Mouse (Mus musculus) large intestine, adult 2 months (tissue): ENCODE data around the gene Tll2. TPM values are rescaled to one million over a fixed set of nuclear protein-coding genes. Genes with fewer than 3 reads are reported as not detected.
A peak's percentile ranks its signal among the peaks of the same experiment; 100 is the strongest.

Experiments
- DNase-seq: peaks from one replicate; pipeline ENCODE4 v3.0.0-alpha.2; 2012; ENCODE audit warnings: low read depth, low spot score
- WGBS: fragments of 180-500 bp; shearing (Covaris S2); methylation state at CpG from one replicate; pipeline ENCODE4 v1.1.7; 2018; 5-methylcytosine and 5-hydroxymethylcytosine counted together
- polyA plus RNA-seq: library from polyadenylated mRNA; depleted of rRNA; stranded (reverse); fragments of >200 nt; gene quantifications from 2 replicates; pipeline ENCODE4 v1.2.3, GENCODE M21; 2012

Tll2 gene
- polyA plus RNA-seq, 1 experiment, result 0.04 TPM

DNA sequence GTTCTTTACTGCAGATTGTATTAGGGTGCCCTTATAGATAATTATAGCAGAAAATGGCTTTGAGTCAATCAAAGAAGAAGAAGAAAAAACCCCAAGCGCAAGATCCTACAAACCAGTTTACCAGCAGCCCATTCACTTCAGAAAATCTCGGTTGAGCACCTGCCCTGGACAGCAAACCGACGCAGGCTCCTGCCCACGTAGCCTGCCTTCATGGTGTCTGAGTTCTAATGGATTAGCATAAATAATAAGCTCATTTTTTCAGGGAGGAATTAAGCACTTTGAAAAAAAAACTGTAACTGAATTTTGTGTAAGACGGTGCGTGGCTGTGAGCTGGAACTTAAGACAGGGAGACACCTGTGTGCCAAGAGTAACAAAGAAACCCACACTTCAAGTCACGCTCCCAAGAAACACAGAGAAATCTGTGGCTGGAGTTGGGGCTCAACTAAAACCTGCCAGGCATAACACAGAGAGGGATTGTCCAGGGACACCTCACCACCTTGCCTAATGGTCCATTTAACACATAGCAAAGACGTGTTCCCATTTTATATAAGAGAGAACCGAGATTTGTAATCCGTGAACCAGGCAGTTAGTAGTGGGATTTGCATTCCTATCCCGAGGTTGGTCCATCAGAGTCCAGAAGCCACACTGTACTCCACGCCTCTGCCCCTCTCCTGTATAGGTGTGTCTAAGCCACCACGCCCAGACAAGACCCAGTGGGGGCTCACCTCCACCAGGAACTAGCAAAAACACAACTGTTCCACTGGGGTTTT lies 41.3 kb downstream of the Tll2 start:
- 72% methylated on average over 14 of the region's 14 CpGs for WGBS

DNA sequence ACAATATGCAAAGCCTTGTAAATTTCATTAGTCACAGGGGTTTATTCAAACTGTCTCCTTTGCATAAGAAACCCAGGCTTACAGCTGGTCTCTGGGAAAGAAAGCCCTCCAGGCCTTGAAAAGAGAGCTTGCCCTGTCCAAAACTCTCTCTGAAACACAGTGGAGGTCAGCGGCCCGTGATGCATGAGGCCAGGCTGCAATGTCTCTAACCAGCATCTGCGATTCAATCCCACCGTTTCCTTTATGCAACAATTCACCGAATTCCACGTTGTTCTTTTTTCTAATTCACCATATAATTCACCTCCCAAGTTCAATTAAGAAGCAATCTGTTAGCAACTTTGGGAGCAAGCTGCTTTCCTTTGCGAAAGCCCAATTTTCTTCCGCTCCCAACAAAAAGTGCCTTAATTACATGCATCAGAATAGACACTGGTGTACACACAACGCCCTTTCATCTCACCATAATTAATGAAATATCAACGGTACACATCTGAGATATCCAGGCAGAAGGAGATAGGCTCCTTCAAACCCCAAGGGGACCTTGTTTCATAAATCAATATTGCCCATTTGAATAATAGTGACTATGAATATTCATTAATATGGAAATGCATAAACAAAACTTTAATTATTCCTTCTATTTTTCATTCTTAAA lies 42.1 kb downstream of the Tll2 start:
- 84% methylated on average over 10 of the region's 10 CpGs for WGBS
- DNase-seq, result no peak

More for the DNA sequence above, 41.3 kb downstream of the Tll2 start:
- DNase-seq, result no peak

DNA sequence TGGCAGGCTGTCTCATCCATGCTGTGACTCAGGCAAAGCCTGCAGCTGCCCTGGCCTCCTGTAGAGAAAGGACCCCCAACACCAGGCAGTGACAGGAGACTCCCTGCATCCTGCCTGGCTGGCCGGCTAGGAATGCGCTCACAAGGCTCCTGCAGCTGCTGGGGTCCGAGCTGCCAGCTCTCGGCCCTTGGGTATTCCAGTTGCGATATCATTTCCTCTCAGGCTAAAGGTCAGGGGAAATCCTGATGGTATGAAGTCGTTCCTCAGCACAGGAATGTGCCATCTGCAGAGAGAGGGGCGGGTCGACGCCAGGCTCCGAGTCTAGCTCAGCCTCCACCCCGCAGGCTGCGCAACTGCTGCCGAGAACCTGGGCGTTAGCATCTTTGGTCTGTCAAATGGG lies 46.2 kb downstream of the Tll2 start:
- no peak for DNase-seq
- WGBS, result 48% methylated on average over 14 of the region's 14 CpGs

DNA sequence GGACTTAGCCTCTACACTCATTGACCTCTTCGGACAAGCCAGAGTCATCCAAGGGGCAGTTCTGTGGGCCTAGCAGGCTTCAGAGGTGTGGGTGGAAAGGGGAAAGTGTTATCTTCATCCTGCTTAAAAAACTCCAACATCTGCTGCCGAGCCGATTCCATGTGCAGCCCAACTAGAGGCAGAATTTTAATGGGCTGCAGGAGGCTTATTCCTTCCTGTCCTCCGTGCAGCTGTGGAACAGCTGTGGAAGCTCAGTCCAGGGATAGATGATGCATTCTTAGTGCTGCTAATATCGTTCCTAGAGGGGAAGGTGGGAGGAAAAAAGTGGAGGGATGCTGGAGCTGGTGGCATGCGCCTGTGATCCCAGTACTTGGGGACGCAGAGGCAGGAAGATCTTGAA lies 52.0 kb downstream of the Tll2 start:
- 68% methylated on average over 7 of the region's 7 CpGs for WGBS
- no peak for DNase-seq

DNA sequence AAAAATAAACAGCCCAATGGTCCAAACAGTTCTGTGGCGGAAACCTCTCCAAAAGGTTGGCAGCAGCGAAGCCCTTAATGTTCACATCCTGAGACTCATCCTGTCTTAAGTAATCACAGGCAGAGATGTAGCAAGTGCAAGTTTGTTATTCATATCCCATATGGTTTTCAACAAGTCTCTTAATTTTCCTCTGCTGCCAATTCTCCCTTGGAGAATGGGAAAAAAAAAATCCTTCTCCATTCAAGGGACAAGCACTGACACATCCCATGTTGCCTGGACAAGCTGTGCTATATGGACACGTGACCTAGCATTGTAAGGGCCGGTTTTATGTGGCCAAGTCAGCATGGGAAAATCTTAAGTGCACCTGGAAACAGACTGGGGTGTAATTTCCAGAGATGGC lies 54.2 kb downstream of the Tll2 start:
- no peak for DNase-seq
- WGBS, result 74% methylated on average over 4 of the region's 4 CpGs

DNA sequence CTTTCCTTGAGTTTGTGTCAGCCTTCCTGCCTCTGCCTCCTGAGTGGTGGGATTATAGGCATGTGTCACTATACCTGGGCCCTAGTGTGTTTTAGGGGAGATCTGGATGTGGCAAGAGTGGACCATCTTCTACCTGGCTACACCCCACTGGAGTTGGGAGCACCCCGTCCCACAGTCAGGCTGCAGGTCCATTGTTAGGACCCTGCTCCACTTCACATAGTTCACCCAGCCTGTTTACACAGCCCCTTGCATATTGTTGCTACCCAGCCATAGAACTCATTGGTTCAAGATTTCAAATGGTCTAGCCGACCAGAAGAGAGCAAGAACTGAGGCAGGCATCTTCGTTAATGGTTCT lies 54.6 kb downstream of the Tll2 start:
- DNase-seq, result no peak
- 73% methylated on average over 3 of the region's 3 CpGs for WGBS

DNA sequence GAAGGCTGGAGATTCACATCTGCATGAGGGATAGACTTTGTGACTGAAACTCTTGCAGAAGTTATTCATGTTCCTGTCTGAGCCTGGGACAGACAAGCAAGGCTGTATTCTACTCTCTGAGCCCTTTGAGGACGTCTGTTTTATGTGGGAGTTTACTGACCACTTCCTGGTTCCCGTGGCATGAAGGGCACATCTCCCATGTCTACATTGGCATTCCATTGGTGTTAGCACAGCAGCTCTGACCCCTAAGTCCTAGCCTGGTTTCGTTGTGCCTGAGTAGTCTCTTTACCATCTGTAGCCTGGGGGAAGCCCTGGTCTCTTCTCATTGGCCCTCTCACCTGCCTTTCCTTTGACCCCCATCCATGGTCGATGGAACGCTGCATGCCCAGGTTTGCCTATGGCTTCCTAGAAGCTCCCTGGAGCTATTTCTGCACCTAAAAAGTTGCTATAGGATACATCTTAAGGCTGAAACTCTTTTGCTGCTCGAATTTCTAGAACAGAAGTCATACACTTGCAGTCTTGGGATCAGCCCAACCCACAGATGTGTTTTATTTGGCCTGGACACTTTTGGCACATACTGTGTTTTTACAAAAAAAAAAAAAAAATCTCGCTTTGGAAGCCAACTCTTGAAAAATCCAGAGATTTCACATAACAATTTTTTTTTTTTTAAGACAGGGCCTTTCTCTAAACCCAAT lies 55.2 kb downstream of the Tll2 start:
- DNase-seq, result no peak
- 57% methylated on average over 7 of the region's 7 CpGs for WGBS

DNA sequence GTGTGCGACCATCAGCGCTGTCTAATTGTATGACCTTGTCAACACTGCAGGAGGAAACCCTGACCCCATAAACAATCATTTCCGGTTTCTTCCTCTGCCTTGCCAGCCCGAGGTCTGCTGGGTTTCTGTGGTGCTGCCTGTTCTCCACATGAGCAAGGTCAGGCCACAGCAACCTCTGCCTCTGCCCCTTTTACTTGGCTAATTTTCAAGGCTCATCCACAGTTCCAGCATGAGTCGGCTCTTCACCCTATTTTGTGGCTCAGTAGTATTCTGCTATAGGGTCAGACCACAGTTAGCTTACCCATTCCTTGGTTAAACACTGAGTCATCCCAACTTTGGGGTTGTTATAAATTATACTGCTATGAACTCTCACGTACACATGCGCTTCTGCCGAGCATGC lies 65.7 kb downstream of the Tll2 start:
- no peak for DNase-seq
- 37% methylated on average over 8 of the region's 8 CpGs for WGBS

DNA sequence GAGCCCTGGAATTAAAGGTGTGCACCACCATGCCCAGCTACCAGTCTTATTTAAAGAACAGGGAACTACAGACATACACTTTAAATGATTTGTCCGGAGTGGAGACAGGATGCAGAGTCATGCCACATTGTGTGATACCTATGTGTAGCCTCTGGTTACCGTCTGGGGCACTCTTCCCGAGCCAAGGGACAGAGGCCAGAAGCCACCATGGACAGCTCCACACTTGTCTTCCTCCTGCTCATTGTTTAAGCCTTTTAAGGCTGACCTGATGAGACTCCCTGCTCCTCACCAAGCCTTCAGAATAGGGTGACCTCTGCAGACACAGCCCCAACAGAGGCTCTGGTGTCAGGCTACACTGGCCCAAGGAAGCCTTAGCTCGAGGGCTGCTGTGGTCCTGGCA lies 67.0 kb downstream of the Tll2 start:
- WGBS, result 50% methylated on average over 4 of the region's 4 CpGs
- no peak for DNase-seq

DNA sequence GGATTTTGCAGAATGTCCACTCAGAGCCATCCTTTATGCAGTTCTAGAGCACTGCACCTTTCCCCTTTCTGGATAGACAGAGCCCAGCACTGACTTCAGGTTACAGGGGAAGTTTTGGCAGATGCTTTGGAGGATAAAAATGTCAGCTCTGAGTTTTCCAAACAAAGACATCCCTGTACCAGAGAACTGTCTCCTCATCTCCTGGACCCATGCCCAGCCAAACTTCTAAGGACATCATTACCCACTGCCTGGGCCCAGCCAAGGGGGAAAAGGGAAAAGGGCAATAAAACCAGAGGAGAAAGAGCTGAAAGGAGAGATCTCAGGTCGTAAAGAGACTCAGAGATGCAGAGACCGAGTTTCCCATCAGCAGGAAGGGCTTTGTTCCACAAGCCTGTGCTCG lies 83.6 kb downstream of the Tll2 start:
- DNase-seq, result no peak
- WGBS, result 30% methylated on average over 3 of the region's 3 CpGs

DNA sequence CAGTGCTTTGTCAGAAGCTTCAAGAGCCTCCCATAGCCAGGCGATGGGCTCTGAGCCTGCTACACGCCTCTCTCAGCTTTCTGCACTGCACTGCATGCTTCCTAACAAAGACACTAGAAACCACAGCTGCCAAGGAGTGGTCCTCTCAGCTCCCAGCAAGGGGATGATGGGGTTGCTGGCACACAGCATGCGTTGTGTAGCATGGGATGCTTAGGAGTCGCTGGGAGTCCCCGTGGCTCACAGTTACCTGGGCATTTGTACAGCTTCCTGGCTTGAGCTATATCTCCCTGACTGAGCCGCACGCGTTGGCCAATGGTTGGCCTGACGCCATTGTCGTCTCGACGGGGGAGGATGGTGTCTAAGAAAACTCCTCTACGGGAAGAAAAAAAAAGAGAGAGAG lies 86.7 kb downstream of the Tll2 start:
- 84% methylated on average over 13 of the region's 13 CpGs for WGBS
- no peak for DNase-seq

DNA sequence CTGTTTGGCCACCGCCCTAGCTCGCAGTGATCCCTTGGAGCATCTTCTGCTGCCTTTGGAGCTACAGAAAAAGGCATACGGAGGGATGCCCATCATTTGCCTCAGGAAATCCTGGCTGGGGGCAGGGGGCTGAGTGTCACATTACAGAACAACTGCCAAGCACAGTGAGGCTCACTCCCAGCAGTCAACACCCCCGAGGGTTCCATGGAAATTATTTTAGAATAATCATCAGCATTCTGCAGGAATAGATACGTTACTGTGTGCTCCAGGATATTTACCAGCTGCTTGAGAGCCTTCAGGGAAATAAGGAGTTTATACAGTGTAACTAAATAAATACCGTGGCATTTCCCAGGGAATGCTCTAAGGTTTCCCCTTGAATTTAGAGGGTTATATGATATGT lies 88.3 kb downstream of the Tll2 start:
- 60% methylated on average over 6 of the region's 6 CpGs for WGBS

DNA sequence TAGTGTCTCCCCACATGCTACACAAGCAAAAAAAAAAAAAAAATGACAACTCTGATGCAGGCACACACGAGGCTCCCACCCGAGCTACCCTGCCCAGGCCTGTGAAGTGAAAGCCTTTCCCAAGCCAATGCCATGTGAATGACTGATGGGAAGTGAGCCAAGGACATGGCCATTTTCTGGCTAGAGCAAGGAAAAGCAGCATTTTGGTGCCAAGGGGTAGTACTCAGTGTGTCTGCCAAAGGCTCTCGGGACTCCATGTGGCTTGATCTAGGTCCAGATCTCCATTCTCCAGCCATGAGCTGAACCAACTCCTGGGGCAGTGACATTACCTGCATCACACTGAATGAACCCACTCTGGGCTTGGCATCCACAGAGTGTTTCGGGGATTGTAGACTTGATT lies 89.3 kb downstream of the Tll2 start:
- WGBS, result 72% methylated on average over 4 of the region's 4 CpGs
- no peak for DNase-seq

More for the DNA sequence above, 88.3 kb downstream of the Tll2 start:
- no peak for DNase-seq

DNA sequence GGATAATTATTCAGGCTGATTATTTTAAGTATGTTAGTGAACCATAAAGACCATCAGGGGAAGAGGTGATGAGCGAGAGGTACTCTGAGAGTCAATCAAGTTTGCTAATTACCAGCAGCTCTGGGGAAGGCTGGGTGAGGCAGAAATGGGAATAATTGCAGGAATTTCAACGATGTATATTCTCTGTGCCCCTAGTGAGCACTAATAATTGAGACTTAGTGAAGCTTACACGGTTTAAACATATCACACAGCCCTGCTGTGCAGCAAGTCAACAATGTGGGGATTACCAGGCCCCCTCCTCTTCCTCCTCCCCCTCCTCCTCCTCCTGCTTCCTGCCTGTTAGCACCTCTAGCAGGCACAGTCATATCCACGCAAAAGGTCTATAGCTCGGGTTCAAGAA lies 92.0 kb downstream of the Tll2 start:
- WGBS, result 47% methylated on average over 5 of the region's 5 CpGs
- DNase-seq, result no peak

DNA sequence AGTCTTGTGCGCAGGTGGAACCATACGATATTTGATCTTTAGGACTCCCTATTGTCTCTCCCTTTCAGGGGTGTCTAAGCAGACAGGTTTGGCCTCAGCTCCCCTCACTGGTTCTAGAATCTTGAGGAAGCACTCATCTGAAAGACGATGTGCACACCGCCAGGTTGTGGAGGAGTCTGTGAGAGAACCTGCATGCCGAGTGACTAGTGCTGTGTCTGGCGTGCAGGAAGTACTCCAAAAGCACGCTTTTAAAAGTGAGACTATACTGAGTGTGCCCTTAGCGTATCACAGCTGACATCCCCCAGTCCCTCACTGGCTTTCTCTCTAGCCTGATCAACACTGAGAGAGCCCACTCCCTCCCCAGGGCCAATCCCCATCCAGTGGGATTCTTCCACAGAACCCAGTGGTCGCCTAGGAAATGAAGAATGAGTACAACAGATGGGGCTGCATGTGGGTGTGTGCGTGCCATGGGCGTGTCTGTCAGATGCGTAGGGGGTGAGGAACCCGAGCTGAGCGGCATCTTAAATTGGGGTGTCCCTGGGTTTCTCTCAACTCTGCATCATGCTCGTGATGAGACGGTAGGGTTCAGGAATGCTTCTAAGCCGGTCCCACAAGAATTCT lies 92.6 kb downstream of the Tll2 start:
- WGBS, result 65% methylated on average over 17 of the region's 17 CpGs
- no peak for DNase-seq

DNA sequence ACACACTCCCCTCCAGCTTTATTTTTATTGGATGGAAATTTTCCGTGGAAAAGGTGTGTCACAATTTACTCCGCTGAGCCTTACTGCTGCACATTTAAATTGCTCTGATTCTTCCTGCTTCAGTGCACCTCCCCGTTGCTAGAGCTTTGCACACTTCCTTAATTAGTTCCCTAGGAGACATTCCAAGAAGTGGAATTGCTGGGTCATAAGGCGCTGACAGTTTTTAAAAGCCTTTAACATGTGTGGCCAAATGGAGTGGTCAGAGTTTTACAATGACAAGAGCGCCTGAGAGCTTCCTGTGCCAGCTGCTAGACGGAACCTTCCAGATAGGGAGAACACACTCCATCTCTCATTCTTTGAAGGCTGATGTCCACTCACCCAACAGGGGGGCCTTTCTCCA lies 94.0 kb downstream of the Tll2 start:
- peak; percentile 29 for DNase-seq
- WGBS, result 6% methylated on average over 6 of the region's 6 CpGs

DNA sequence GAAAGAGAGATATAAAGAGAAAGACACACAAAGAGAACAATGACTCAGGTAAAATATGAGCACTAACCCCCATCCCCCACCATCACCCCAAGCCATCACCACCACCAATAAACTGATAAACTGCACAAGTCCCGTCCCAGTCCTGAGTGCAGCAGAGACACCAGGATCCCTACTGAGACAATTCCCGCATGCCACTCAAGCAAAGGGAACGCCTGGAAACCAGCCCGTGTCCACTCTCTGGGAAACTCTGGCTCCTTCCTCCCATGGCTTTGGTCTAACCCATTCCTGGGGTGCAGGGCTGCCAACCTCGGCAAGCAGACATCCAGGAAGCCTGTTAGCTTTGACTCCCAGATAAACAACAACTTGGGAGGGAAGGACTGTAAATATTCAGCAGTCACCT lies 96.6 kb downstream of the Tll2 start:
- 36% methylated on average over 5 of the region's 5 CpGs for WGBS
- no peak for DNase-seq

DNA sequence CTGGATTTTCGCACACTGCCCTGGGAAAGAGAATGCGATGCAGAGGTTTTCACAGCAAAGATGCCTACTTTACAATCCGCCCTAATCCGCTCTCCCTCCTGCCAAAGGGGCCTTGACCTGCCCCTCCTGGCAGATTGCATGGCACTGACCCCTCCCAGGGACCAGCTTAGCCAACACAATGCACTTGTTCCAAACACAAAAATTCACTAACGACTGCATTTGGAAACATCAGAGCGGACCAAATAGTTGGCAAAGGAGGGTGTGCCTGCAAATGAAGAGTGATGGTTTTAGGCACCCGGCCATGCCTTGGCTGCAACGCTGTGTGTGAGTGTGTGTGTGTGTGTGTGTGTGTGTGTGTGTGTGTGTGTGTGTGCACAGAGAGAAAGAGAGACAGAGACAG lies 97.1 kb downstream of the Tll2 start:
- 59% methylated on average over 8 of the region's 8 CpGs for WGBS
- DNase-seq, result no peak

DNA sequence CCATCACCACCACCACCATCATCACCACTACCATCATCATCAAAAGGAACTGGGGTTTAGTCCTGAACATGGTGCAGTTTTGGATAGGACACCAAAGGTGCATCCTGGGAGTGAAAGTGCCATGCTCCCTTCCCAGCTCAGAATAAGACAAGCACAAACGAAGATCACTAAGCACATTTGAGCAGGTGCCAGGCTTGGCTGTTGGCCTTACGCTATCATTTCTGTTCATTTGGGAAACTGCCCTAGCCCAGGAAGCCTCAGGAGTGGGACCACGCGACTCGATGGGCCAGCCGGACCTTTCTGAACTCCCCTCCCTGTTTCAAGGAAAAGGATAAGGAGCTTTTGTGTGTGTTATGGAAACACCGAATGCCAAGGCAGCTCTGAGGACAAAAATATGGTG lies 98.0 kb downstream of the Tll2 start:
- no peak for DNase-seq
- 75% methylated on average over 7 of the region's 7 CpGs for WGBS

DNA sequence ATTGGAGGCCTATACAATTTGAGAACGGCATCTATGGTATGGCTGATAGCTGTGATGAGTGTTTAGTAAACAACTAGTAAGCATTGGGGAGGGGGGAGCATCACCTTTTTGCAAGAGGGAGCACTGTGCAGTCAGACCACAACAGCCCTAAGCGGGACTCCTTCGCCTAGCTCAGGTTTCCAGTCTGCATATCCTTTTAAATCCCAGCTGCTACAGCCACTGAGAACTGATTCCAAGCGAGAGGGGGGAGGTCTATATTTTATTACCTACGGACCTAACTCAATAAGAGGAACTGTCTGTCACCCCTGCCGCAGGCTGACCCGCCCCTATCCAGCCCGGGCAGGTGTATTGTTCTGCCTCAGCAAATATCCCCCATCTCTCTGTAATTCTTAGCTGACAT lies 99.1 kb downstream of the Tll2 start:
- 31% methylated on average over 8 of the region's 8 CpGs for WGBS

DNA sequence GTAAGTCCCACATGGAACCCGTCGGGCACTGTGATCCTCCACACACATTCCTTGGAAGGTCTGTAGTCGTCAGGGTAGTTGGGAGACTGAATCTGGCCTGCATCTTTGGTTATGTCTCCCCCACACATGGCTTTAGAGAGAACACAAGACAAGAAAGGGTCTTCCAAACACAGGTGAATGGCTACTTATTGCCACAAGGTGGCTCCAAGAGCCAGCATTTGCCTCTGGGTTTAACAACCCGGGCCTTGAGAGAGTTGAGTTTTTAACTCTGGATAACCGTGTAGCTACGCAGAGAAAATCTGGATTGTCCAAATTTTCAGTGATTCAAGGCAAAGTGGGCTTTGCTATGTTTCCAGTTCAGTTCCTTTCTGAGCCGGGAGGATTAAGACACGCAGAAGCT lies 101.7 kb downstream of the Tll2 start:
- DNase-seq, result no peak
- WGBS, result 44% methylated on average over 8 of the region's 8 CpGs

More for the DNA sequence above, 99.1 kb downstream of the Tll2 start:
- no peak for DNase-seq
